Mouse (Mus musculus): ENCODE data around the gene Cct8l1.

DNA sequence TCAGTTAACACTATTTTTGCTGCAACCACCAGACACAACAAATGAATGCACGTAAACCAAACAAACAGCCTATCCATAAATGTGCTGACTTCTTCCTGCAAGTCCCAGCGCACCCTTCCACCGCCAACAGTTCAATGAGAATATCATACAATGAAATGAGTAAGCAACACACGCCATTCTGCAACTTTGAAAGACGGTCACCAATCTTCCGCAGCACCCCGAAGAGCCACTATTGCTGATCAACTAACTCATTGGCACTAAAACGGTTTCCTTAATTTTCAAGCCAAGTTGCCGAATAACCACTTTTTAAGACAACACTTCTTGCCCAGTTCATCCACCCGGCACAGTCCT lies 18.5 kb upstream of the Cct8l1 start:
- no peak for TF ChIP-seq POLR2A (IDR thresholded peaks at IDR 0.05; ENCODE audit: control insufficient read depth, low read depth, low read length)
- no peak for TF ChIP-seq CTCF (IDR thresholded peaks at IDR 0.05; ENCODE audit: control insufficient read depth, insufficient read depth, insufficient replicate concordance, low read depth, low read length)
